Mouse (Mus musculus): Measurements from ENCODE around the gene Ntrk2. TPM values are rescaled to one million over a fixed set of nuclear protein-coding genes. Genes with fewer than 3 reads are reported as not detected.

Ntrk2 gene
- polyA plus RNA-seq, 1 experiment from 2014 or later = 63.7 TPM

DNA sequence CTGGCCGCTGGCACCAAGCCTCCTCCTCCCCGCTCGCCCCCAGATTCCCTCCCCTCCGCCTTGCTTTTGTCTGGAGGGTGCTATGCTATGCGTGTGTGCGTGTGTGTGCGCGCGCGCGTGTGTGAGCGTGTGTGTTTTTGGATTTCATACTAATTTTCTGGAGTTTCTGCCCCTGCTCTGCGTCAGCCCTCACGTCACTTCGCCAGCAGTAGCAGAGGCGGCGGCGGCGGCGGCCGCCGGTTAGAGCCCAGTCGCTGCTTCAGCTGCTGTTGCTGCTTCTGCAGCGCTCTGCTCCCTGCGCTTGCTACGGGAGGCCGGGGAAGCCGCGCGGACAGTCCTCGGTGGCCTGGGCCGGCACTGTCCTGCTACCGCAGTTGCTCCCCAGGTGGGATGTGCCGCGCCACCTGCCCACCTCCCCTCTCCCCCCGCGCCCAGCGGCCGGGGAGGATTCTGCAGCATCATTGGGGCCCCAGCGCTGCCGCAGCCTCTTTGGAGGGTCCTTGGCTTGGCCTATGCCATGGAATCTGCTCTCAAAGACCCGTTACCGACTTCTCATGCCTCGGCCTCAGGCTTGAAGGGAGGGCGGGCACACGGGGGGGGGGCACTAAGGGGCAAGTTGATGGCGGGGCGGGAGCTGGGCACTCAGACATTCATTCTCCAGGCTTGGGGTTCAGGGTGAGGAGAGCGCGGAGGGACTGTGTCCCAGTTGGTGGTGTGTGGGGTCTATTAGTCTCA, 1.4 kb downstream of the Ntrk2 start:
- Histone ChIP-seq H3K27me3 (peaks cover 21% of the 10 kb centered on the region), H3K9me3 (0 out of 2 replicates have a peak, but pooled peaks cover 3% of the 10 kb centered on the region), H3K4me1 (peaks cover 31% of the 10 kb centered on the region), H3K27ac (replicated peaks) (peak overlapping the region; percentile 85), H3K4me2 (replicated peaks) (peak overlapping the region; percentile 81), H3K36me3 (no peaks in the 10 kb centered on the region), H3K9ac (replicated peaks) (peak overlapping the region; percentile 91), H3K4me3 (peak overlapping the region; percentile 84)
- under 1% methylated on average over 50 of the region's 50 CpGs for WGBS
- peak; percentile 60 for ATAC-seq (ENCODE audit: low FRiP score, low read depth)

DNA sequence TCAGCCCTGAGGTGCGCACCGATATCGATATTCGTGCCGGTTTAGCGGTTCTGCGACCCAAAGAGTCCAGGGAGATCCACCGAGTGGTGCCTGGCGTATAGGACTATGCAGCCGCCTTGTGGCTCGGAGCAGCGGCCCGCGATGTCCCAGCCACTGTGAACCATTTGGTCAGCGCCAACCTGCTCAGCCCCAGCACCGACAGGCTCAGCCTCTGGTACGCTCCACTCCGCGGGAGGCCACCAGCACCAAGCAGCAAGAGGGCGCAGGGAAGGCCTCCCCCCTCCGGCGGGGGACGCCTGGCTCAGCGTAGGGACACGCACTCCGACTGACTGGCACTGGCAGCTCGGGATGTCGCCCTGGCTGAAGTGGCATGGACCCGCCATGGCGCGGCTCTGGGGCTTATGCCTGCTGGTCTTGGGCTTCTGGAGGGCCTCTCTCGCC, 2.0 kb downstream of the Ntrk2 start:
- no peaks in the 10 kb centered on the region for H3K36me3 ChIP-seq
- ATAC-seq (ENCODE audit: low FRiP score, low read depth) = peak; percentile 63
- H3K4me3 ChIP-seq = peak overlapping the region; percentile 84
- peaks cover 31% of the 10 kb centered on the region for H3K4me1 ChIP-seq
- H3K27ac ChIP-seq (replicated peaks) = peak overlapping the region; percentile 85
- 0 out of 2 replicates have a peak, but pooled peaks cover 3% of the 10 kb centered on the region for H3K9me3 ChIP-seq
- 2% methylated on average over 32 of the region's 32 CpGs for WGBS
- H3K27me3 ChIP-seq = peaks cover 21% of the 10 kb centered on the region
- H3K9ac ChIP-seq (replicated peaks) = peak overlapping the region; percentile 91
- peak overlapping the region; percentile 81 for H3K4me2 ChIP-seq (replicated peaks)

DNA sequence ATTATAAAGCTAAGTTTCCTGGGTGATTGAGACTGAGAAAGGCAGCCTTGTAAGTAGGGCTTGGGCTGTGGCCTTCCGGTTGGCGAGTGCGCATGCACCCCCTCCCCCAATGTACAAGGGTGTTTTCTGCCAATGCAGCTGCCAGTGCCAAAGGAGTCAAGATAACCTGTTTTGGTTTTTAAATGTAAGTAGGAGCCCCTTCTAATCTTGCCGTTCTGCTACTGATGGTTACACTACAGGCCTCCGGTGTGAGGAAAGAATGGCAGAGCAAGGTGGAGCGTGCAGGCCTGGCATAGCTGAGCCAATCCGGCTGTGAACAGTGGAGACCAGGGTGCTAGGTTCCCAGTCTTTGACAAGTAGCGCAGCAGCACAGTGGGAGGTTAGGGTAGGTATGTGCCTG, 3.6 kb downstream of the Ntrk2 start:
- H3K4me3 ChIP-seq = peak overlapping the region; percentile 84
- peaks cover 31% of the 10 kb centered on the region for H3K4me1 ChIP-seq
- no peaks in the 10 kb centered on the region for H3K36me3 ChIP-seq
- no peaks in the 10 kb centered on the region for H3K9me3 ChIP-seq
- 65% methylated on average over 8 of the region's 8 CpGs for WGBS
- peak overlapping the region; percentile 81 for H3K4me2 ChIP-seq (replicated peaks)
- H3K27me3 ChIP-seq = peaks cover 21% of the 10 kb centered on the region
- no peak overlapping the region for H3K27ac ChIP-seq (replicated peaks)
- peak overlapping the region; percentile 91 for H3K9ac ChIP-seq (replicated peaks)
- no peak for ATAC-seq (ENCODE audit: low FRiP score, low read depth)

DNA sequence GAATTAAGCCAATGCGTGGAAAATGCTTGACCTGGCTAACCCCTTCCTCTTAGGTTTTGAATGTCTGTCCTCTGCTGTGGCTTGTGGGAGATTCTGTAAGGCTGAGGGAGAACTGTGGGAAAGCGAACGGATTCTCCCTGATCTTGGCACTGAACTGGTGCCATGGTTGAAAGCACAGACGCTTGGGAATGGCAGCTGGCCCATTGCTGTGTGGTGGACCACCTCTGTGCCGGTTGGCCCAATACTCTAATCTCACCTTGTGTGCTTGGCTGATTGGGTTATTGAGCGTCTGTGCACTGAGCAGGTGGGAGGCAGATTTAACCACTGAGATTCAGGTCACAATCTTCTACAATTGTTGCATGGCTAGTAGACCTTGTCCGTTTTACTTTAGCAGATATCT, 18.4 kb downstream of the Ntrk2 start:
- Histone ChIP-seq H3K27ac (replicated peaks) (no peak overlapping the region), H3K36me3 (peaks cover 12% of the 10 kb centered on the region; the same call in 1 of the 2 replicates), H3K4me3 (no peak overlapping the region), H3K9me3 (no peaks in the 10 kb centered on the region), H3K27me3 (no peaks in the 10 kb centered on the region), H3K4me2 (replicated peaks) (no peak overlapping the region), H3K4me1 (peaks cover 16% of the 10 kb centered on the region), H3K9ac (replicated peaks) (no peak overlapping the region)
- 86% methylated on average over 7 of the region's 7 CpGs for WGBS
- ATAC-seq (ENCODE audit: low FRiP score, low read depth) = no peak

DNA sequence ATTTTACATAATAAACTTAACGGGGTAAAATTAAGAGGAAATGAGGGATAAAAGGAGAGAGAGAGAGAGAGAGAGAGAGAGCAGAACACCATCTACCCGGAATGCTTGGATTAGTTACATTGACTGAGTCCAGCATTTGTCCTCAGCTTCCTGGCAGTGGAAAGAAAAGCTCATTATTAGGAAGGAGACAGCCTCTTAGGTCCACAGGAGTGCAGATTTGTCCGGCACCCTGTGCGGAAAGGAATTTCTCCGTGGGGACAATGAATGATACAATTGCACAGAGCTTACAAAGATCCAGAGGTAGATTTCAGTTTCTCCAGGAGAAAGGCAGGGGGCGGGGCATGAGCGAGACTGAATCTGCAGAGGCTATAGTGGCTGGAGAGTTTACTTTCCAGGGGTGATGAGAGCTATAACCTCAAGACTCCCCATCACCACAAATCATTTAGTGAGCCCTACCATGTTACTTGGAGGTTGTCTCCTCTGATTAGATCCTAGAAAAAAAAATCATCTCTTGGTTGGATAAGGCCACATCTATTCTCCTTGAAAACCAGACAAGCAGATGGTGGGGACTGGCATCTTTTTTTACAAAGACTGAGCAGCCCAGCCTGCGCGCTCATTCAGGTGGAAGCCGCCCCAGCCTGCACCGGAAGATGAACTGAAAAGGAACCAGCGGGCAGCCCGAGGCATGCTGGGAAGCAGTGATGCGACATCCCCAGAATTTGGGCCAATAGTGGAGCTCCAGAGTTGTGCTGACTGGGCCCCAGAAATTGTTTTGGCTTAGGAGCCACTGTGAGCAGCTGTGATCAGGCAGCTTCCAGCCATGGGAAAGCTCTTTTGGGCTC, 20.2 kb downstream of the Ntrk2 start:
- no peak overlapping the region for H3K4me2 ChIP-seq (replicated peaks)
- 38% methylated on average over 14 of the region's 14 CpGs for WGBS
- no peak for ATAC-seq (ENCODE audit: low FRiP score, low read depth)
- no peaks in the 10 kb centered on the region for H3K27me3 ChIP-seq
- H3K9ac ChIP-seq (replicated peaks) = no peak overlapping the region
- H3K9me3 ChIP-seq = no peaks in the 10 kb centered on the region
- no peak overlapping the region for H3K4me3 ChIP-seq
- no peak overlapping the region for H3K27ac ChIP-seq (replicated peaks)
- 0 out of 2 replicates have a peak, but pooled peaks cover 6% of the 10 kb centered on the region for H3K36me3 ChIP-seq
- peaks cover 17% of the 10 kb centered on the region for H3K4me1 ChIP-seq

DNA sequence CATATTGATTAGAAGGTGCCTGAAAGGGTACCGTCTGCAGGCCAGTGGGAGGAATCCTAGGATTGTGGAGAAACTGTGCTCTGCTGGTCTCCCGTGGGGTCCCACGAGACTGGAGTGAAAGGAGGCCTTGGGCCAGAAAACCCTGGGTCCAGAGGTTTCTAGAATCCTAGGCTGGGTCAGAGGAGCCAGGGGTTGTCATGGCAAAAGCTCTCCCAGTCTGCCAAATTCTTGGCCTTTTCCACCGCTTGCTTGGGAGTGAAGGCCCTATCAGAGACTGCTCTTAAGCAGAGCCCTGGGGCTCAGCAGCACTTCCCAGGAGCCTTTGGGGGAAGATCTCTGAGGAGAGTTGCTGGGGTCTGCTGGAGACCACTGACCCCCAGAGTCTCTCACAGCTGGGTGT, 25.6 kb downstream of the Ntrk2 start:
- H3K9me3 ChIP-seq = no peaks in the 10 kb centered on the region
- ATAC-seq (ENCODE audit: low FRiP score, low read depth) = no peak
- peaks cover 7% of the 10 kb centered on the region for H3K4me1 ChIP-seq
- no peak overlapping the region for H3K4me2 ChIP-seq (replicated peaks)
- no peak overlapping the region for H3K4me3 ChIP-seq
- 56% methylated on average over 4 of the region's 4 CpGs for WGBS
- H3K27ac ChIP-seq (replicated peaks) = no peak overlapping the region
- H3K9ac ChIP-seq (replicated peaks) = no peak overlapping the region
- H3K36me3 ChIP-seq = no peaks in the 10 kb centered on the region
- H3K27me3 ChIP-seq = no peaks in the 10 kb centered on the region

DNA sequence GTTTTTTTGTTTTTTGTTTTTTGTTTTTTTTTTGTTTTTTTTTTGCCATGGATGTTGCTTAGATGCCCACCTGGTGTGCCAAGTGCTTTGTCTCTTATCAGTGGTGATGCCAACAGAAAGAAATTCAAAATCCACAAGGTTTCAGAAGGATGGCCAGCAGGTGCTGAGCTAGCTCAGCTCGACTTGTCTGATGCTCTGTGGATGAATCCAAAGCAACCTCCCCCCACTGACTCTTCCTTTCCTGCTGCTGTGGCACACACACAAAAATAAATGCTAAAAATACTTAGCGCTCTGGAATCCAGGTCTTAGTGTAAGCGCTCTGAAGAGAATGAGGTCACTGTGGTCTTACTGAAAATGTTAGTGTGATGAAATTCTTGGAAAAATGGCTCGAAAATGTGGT, 28.4 kb downstream of the Ntrk2 start:
- Histone ChIP-seq H3K4me1 (peaks cover 5% of the 10 kb centered on the region; the same call in 1 of the 2 replicates), H3K4me3 (no peak overlapping the region), H3K27me3 (no peaks in the 10 kb centered on the region), H3K4me2 (replicated peaks) (no peak overlapping the region), H3K9me3 (no peaks in the 10 kb centered on the region), H3K9ac (replicated peaks) (no peak overlapping the region), H3K36me3 (no peaks in the 10 kb centered on the region), H3K27ac (replicated peaks) (no peak overlapping the region)
- 77% methylated on average over 4 of the region's 4 CpGs for WGBS
- no peak for ATAC-seq (ENCODE audit: low FRiP score, low read depth)

DNA sequence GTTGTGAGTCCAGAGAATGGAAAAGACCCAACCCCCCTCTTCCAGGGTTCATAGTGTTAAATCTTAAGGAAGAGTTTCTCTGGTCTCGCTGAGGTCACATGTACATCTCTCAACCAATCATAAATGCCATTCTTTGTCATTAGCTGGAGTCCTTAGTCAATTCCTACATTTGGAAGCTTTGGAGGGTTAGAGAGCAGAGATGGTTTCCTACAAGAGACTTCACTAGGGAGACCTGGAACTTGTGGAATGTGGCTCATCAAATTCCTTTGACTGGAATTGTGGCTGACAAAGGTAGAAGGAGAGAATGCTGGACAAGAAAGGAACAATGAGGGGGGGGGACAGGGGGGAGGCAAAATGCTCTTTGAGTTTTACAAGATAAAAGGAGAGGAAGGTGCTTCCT, 30.5 kb downstream of the Ntrk2 start:
- no peaks in the 10 kb centered on the region for H3K36me3 ChIP-seq
- no peaks in the 10 kb centered on the region for H3K27me3 ChIP-seq
- peaks cover 9% of the 10 kb centered on the region for H3K4me1 ChIP-seq
- no peak overlapping the region for H3K4me3 ChIP-seq
- H3K27ac ChIP-seq (replicated peaks) = no peak overlapping the region
- H3K9me3 ChIP-seq = no peaks in the 10 kb centered on the region
- no peak overlapping the region for H3K4me2 ChIP-seq (replicated peaks)
- H3K9ac ChIP-seq (replicated peaks) = no peak overlapping the region
- no peak for ATAC-seq (ENCODE audit: low FRiP score, low read depth)
- WGBS = 92% methylated on average over 1 of the region's 1 CpGs

DNA sequence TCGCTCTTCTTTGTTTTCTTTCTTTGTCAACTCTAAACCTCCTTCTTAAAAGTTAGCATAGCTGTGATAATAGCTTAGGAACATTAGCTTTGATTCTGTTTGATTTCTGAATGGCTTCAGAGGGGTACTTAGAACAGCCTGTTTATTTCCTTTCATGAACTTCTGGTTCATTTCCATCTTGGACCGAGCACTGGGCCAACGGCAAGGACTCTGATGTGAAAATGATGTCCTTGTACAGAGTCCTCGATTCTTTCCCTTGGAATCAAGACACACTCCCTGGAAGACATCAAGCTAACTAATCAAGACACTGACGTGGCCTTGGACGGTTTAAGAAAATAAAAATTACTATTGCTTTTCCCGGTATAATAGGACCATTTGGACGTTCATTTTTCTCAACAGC, 31.7 kb downstream of the Ntrk2 start:
- 89% methylated on average over 8 of the region's 8 CpGs for WGBS
- Histone ChIP-seq H3K4me1 (peaks cover 8% of the 10 kb centered on the region), H3K36me3 (no peaks in the 10 kb centered on the region; the same call in 1 of the 2 replicates), H3K27me3 (no peaks in the 10 kb centered on the region), H3K4me2 (replicated peaks) (no peak overlapping the region), H3K27ac (replicated peaks) (no peak overlapping the region), H3K4me3 (no peak overlapping the region), H3K9me3 (no peaks in the 10 kb centered on the region), H3K9ac (replicated peaks) (no peak overlapping the region)
- ATAC-seq (ENCODE audit: low FRiP score, low read depth) = no peak

DNA sequence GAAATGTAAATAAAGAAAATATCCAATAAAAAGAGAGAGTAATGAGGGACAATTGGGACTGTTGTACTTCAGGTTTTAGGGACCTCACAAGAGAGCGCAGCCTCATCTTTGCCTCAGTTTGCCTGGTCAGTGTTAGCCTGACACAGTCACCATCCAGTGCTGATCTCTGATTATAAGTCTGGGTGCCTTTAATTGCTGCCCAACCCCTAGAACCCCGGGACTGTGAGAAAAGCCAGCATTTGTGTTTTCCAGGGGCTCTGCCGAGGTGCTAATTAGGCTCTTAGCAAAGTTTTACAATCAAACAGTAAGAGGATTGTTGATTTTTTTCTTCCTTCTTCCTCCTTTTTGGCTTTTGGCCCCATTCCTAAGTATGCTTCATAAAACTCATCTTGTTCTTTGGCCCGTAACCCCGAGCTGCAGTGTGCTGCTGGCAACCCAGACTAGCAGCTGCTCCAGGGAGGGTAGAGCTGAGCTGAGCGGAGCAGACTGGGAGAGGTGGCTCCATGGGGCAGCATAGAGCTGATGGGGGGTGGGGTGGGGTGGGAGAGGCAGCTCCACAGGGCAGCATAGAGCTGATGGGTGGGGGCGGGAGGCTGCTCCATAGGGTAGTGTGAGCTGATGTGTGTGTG, 34.5 kb downstream of the Ntrk2 start:
- Histone ChIP-seq H3K9ac (replicated peaks) (no peak overlapping the region), H3K9me3 (no peaks in the 10 kb centered on the region), H3K36me3 (peaks cover 4% of the 10 kb centered on the region; the same call in 1 of the 2 replicates), H3K27me3 (no peaks in the 10 kb centered on the region), H3K4me2 (replicated peaks) (no peak overlapping the region), H3K27ac (replicated peaks) (no peak overlapping the region), H3K4me1 (peaks cover 13% of the 10 kb centered on the region), H3K4me3 (no peak overlapping the region)
- no peak for ATAC-seq (ENCODE audit: low FRiP score, low read depth)
- 30% methylated on average over 7 of the region's 7 CpGs for WGBS

DNA sequence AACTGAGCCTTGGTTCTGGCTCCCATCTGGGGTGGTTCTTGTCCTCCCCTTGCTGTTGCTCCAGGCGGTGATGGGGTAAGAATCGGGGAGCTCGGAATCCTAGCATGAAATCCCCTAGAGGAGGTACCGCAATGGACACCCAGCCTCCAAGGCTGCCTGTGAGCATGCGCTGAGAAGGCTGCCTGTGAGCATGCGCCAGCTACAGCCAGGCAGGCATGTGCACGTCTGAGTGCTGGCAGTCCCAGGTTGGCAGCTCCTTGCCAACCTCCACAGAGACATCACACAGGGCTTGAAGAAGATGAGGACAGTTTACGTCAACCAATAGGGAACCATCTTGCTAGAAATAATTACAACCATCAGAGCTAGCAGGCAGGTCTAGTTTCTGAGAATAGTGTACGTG, 37.5 kb downstream of the Ntrk2 start:
- 87% methylated on average over 9 of the region's 9 CpGs for WGBS
- peaks cover 29% of the 10 kb centered on the region for H3K36me3 ChIP-seq
- no peak overlapping the region for H3K27ac ChIP-seq (replicated peaks)
- H3K4me2 ChIP-seq (replicated peaks) = no peak overlapping the region
- H3K9me3 ChIP-seq = peaks cover 3% of the 10 kb centered on the region; the same call in 1 of the 2 replicates
- no peak overlapping the region for H3K9ac ChIP-seq (replicated peaks)
- peaks cover 14% of the 10 kb centered on the region for H3K4me1 ChIP-seq
- no peaks in the 10 kb centered on the region for H3K27me3 ChIP-seq
- ATAC-seq (ENCODE audit: low FRiP score, low read depth) = no peak
- no peak overlapping the region for H3K4me3 ChIP-seq

DNA sequence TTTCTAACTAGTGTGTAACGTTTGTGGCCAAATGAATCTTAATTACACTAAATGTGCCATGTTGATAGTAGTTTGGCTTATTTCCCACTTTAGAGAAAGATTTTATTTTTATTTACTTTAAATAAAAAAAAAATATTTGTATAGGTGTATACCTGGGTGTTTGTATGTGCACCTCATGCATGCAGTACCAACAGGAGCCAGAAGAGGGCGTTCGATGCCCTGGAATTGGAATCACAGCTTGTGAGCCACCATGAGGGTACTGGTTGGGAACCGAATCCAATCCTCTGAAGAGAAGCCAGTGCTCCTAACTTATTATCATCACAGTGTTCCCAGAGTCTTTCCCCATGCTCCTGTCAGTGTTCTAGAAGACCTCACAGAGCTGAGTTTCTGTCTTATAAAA, 42.2 kb downstream of the Ntrk2 start:
- H3K27me3 ChIP-seq = no peaks in the 10 kb centered on the region
- H3K4me1 ChIP-seq = peaks cover 6% of the 10 kb centered on the region
- H3K9me3 ChIP-seq = peaks cover 4% of the 10 kb centered on the region; the same call in 1 of the 2 replicates
- H3K36me3 ChIP-seq = peaks cover 35% of the 10 kb centered on the region
- H3K4me2 ChIP-seq (replicated peaks) = no peak overlapping the region
- no peak overlapping the region for H3K9ac ChIP-seq (replicated peaks)
- no peak for ATAC-seq (ENCODE audit: low FRiP score, low read depth)
- 84% methylated on average over 4 of the region's 4 CpGs for WGBS
- H3K27ac ChIP-seq (replicated peaks) = no peak overlapping the region
- no peak overlapping the region for H3K4me3 ChIP-seq
